Mouse (Mus musculus) cerebral cortex, adult 2 months (tissue): ENCODE data around the gene Slc38a6.

Source experiments
- WGBS: fragments of 180-500 bp; shearing (Covaris S2); methylation state at CpG from one replicate; pipeline ENCODE4 v1.1.7; 2018; 5-methylcytosine and 5-hydroxymethylcytosine counted together

Slc38a6 gene

GRCm38 (mm10) chr12:73394571-73394970 is 108.0 kb downstream of the Slc38a6 start:
- 80% methylated on average over 5 of the region's 5 CpGs for WGBS

GRCm38 (mm10) chr12:73399426-73399825 is 112.8 kb downstream of the Slc38a6 start:
- 61% methylated on average over 4 of the region's 4 CpGs for WGBS

- 90% methylated on average over 4 of the region's 4 CpGs for WGBS
Measured at GRCm38 (mm10) chr12:73400481-73401025, 114.0 kb downstream of the Slc38a6 start.

- WGBS: 78% methylated on average over 3 of the region's 3 CpGs
Measured at GRCm38 (mm10) chr12:73401520-73402130, 115.0 kb downstream of the Slc38a6 start.

GRCm38 (mm10) chr12:73402137-73402712 is 115.6 kb downstream of the Slc38a6 start:
- 89% methylated on average over 5 of the region's 5 CpGs for WGBS

- 86% methylated on average over 11 of the region's 11 CpGs for WGBS
Measured at GRCm38 (mm10) chr12:73402851-73403665, 116.5 kb downstream of the Slc38a6 start.
